Mouse (Mus musculus) heart, adult 10 weeks (tissue): Measurements from ENCODE around the gene Kcnk5. TPM values are rescaled to one million over a fixed set of nuclear protein-coding genes. Genes with fewer than 3 reads are reported as not detected.

Source experiments
- polyA plus RNA-seq: library from polyadenylated mRNA; stranded (reverse); fragments of 350-450 nt; fragmentation: Illumina TruSeq; extraction: RNeasy Lipid Tissue Mini Kit (QIAGEN cat#74804); gene quantifications from one replicate; pipeline ENCODE4 v1.2.3, GENCODE M21; 2014; ENCODE audit warnings: low read depth, low replicate concordance

Kcnk5 gene
- 1.3 TPM for polyA plus RNA-seq

GRCm38 (mm10) chr14:20181466-20181921, at the start of gene Kcnk5:
Kcnk5 (minus strand) TSS chr14:20181809.

GRCm38 (mm10) chr14:20138484-20139355, 42.9 kb downstream of the Kcnk5 start, which contains the start of gene Saysd1:
Saysd1 (minus strand) TSS chr14:20138534.

Other genes starting within 250 kb of the Kcnk5 start
- gene Gng2, start 204.2 kb downstream of the Kcnk5 start, polyA plus RNA-seq: 25.5 TPM
- gene Saysd1, start 43.3 kb downstream of the Kcnk5 start, polyA plus RNA-seq: 4.4 TPM
- not detected for gene Kcnk16, start 87.4 kb upstream of the Kcnk5 start, polyA plus RNA-seq
- gene Nudt13, start 112.9 kb upstream of the Kcnk5 start, polyA plus RNA-seq: 35.0 TPM
- gene Ecd, start 166.3 kb upstream of the Kcnk5 start, polyA plus RNA-seq: 23.3 TPM
- 41.0 TPM for gene Fam149b, start 166.4 kb upstream of the Kcnk5 start, polyA plus RNA-seq
- 20.8 TPM for gene Dnajc9, start 207.1 kb upstream of the Kcnk5 start, polyA plus RNA-seq
- gene Mrps16, start 211.8 kb upstream of the Kcnk5 start, polyA plus RNA-seq: 86.2 TPM